Mouse (Mus musculus) liver, embryonic 14.5 days (tissue): ENCODE data around the gene Adgrl1. TPM values are rescaled to one million over a fixed set of nuclear protein-coding genes. Genes with fewer than 3 reads are reported as not detected.

Experiments
- ATAC-seq: fragments of 200-750 bp; cut with Nextera tagmentation; 2 replicates; pipeline ENCODE4 v1.8.0; 2017; ENCODE audit warnings: moderate number of reproducible peaks, mild to moderate bottlenecking, moderate library complexity; ENCODE audit not compliant: insufficient read depth
- DNase-seq, 3 experiments: peaks; one replicate each; pipeline ENCODE4 v3.0.0-alpha.2; 2012 to 2013; ENCODE audit warnings: low read depth in 3 of 3, low spot score in 3 of 3
- H3K27ac ChIP-seq: fragments of 300-500 bp; sonication (generic); 2 replicates; pipeline ENCODE4 v1.5.1; 2014; ENCODE audit warnings: moderate library complexity, mild to moderate bottlenecking, control low read depth, inconsistent platforms
- H3K27me3 ChIP-seq: fragments of 300-500 bp; sonication (generic); 2 replicates; pipeline ENCODE4 v1.6.1; 2014; ENCODE audit warnings: mild to moderate bottlenecking, low read length, moderate library complexity; ENCODE audit not compliant: control insufficient read depth, insufficient read depth
- H3K36me3 ChIP-seq: fragments of 300-500 bp; sonication (generic); replicated peaks from 2 replicates; pipeline ENCODE4 v1.6.1; 2014; ENCODE audit warnings: low read depth; ENCODE audit not compliant: control insufficient read depth, insufficient read depth
- H3K4me1 ChIP-seq, 2 experiments: fragments of 200-500 bp in 1 of 2; fragments of 300-500 bp in 1 of 2; sonication (generic) in 1 of 2; replicated peaks; 2 replicates each; pipeline ENCODE4 v1.6.1; 2012 to 2014; ENCODE audit warnings: antibody characterized with exemption in 1 of 2, inconsistent platforms in 1 of 2, low read length in 1 of 2; ENCODE audit not compliant: control insufficient read depth in 2 of 2, insufficient read depth in 2 of 2
- H3K4me2 ChIP-seq: fragments of 300-500 bp; sonication (generic); 2 replicates; pipeline ENCODE4 v1.6.1; 2014; ENCODE audit warnings: low read depth, mild to moderate bottlenecking, control low read depth, moderate library complexity
- H3K4me3 ChIP-seq, 2 experiments: fragments of 200-500 bp in 1 of 2; fragments of 300-500 bp in 1 of 2; sonication (generic) in 1 of 2; 2 replicates each; pipeline ENCODE4 v1.5.1; 2012 to 2014; ENCODE audit warnings: low read depth in 2 of 2, low read length in 2 of 2, mild to moderate bottlenecking in 2 of 2, control low read depth in 1 of 2, inconsistent platforms in 1 of 2, moderate library complexity in 1 of 2; ENCODE audit not compliant: insufficient read depth in 1 of 2
- H3K9ac ChIP-seq: fragments of 300-500 bp; sonication (generic); replicated peaks from 2 replicates; pipeline ENCODE4 v1.6.1; 2014; ENCODE audit warnings: mild to moderate bottlenecking, control low read depth, moderate library complexity
- H3K9me3 ChIP-seq: fragments of 300-500 bp; sonication (generic); 2 replicates; pipeline ENCODE4 v1.6.1; 2016; ENCODE audit warnings: low read length, mixed read lengths; ENCODE audit not compliant: control insufficient read depth
- CTCF ChIP-seq: IDR thresholded peaks from 2 replicates; pipeline ENCODE4 v1.5.1; 2016; ENCODE audit warnings: antibody characterized with exemption, low read depth, control low read depth
- EP300 ChIP-seq: IDR thresholded peaks from 2 replicates; pipeline ENCODE4 v1.6.1; 2016; ENCODE audit warnings: antibody characterized with exemption, low read depth
- WGBS: fragments of 180-500 bp; shearing (Covaris S2); extraction: QIAGEN DNeasy Blood & Tissue Kit; methylation state at CpG from one replicate; pipeline ENCODE4 v1.1.7; 2014; ENCODE audit not compliant: insufficient replicate concordance; 5-methylcytosine and 5-hydroxymethylcytosine counted together
- polyA plus RNA-seq, 2 experiments: library from polyadenylated mRNA; depleted of rRNA in 1 of 2; stranded (reverse) in 1 of 2; unstranded in 1 of 2; fragments of >200 nt; fragmentation: Nextera tagmentation in 1 of 2; extraction: Ambion mirVana in 1 of 2; gene quantifications; 2 replicates each; pipeline versions ENCODE4 v1.2.1 to v1.2.3; 2012 to 2014

The Adgrl1 gene
- polyA plus RNA-seq, 2 experiments = 1.2 to 4.5 TPM

- DNase-seq (no peak), ATAC-seq (no peak)
- Histone ChIP-seq H3K4me1 (no peaks in the 10 kb centered on the region), H3K36me3 (no peaks in the 10 kb centered on the region), H3K9me3 (no peaks in the 10 kb centered on the region), H3K27me3 (peaks cover 43% of the 10 kb centered on the region), H3K27ac (no peak overlapping the region), H3K4me2 (no peak overlapping the region), H3K4me3 (no peak overlapping the region), H3K9ac (no peak overlapping the region)
- TF ChIP-seq EP300 = no peak
- peak; percentile 36 for TF ChIP-seq CTCF
- 7% methylated on average over 10 of the region's 10 CpGs for WGBS
Measured at GRCm38 (mm10) chr8:83876838-83877223, 23.1 kb upstream of the Adgrl1 start.

- Histone ChIP-seq H3K9me3 (no peaks in the 10 kb centered on the region), H3K4me2 (no peak overlapping the region)
- ATAC-seq = no peak
Measured at GRCm38 (mm10) chr8:83888409-83888808, 11.5 kb upstream of the Adgrl1 start.

GRCm38 (mm10) chr8:83892061-83892460, 7.8 kb upstream of the Adgrl1 start:
- Histone ChIP-seq H3K9ac (no peak overlapping the region), H3K27ac (no peak overlapping the region), H3K4me1 (no peaks in the 10 kb centered on the region), H3K4me3 (no peak overlapping the region), H3K9me3 (no peaks in the 10 kb centered on the region), H3K36me3 (no peaks in the 10 kb centered on the region), H3K27me3 (peaks cover 4% of the 10 kb centered on the region), H3K4me2 (no peak overlapping the region)
- WGBS = 50% methylated on average over 4 of the region's 4 CpGs
- TF ChIP-seq CTCF (no peak), EP300 (no peak)
- ATAC-seq = no peak
- no peak for DNase-seq

More at GRCm38 (mm10) chr8:83888409-83888808, 11.5 kb upstream of the Adgrl1 start:
- Histone ChIP-seq H3K36me3 (no peaks in the 10 kb centered on the region), H3K4me1 (no peaks in the 10 kb centered on the region), H3K27ac (no peak overlapping the region), H3K27me3 (no peaks in the 10 kb centered on the region), H3K9ac (no peak overlapping the region), H3K4me3 (no peak overlapping the region)
- DNase-seq = no peak
- TF ChIP-seq EP300 = no peak
- TF ChIP-seq CTCF = no peak
- 61% methylated on average over 2 of the region's 2 CpGs for WGBS

GRCm38 (mm10) chr8:83893915-83894314, 6.0 kb upstream of the Adgrl1 start:
- Histone ChIP-seq H3K4me2 (no peak overlapping the region), H3K4me1 (peaks cover 0 to 4% of the 10 kb centered on the region in 2 experiments; a peak in 1 of 4 replicates), H3K27ac (no peak overlapping the region), H3K36me3 (no peaks in the 10 kb centered on the region), H3K9ac (no peak overlapping the region), H3K9me3 (no peaks in the 10 kb centered on the region), H3K27me3 (peaks cover 11% of the 10 kb centered on the region), H3K4me3 (no peak overlapping the region)
- WGBS = under 1% methylated on average over 5 of the region's 5 CpGs
- no peak for ATAC-seq
- no peak for TF ChIP-seq EP300
- TF ChIP-seq CTCF = peak; percentile 95
- peak in 2 of 3 experiments; percentile 37 to 51 for DNase-seq

DNA sequence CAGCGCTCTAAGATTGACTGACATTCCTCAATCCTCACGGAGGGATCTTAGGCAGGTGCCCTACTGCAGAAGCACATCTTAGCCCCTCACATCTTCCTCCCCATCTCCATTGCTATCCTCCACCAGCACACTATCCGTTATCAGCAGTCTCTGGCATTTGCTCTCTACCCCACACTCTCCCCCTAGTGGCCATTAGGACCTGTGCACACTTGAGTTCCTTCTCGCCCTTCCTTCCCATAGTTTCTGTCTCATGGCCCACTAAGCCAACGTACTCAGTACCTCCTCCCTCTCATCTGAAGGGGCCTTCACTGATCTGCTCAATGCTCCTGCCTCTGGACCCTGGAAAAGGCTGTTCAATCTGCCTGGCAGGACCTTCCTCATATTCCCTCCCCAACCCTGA, 4.0 kb upstream of the Adgrl1 start:
- no peak for ATAC-seq
- Histone ChIP-seq H3K9ac (no peak overlapping the region), H3K4me1 (peaks cover 0 to 4% of the 10 kb centered on the region in 2 experiments; a peak in 1 of 4 replicates), H3K27ac (no peak overlapping the region), H3K4me3 (no peak overlapping the region), H3K9me3 (no peaks in the 10 kb centered on the region), H3K36me3 (no peaks in the 10 kb centered on the region), H3K4me2 (no peak overlapping the region), H3K27me3 (peaks cover 23% of the 10 kb centered on the region)
- 7% methylated on average over 5 of the region's 5 CpGs for WGBS
- TF ChIP-seq EP300 (no peak), CTCF (peak; percentile 89)
- DNase-seq = peak in 2 of 3 experiments; percentile 36 to 40
